Mouse (Mus musculus): ENCODE data around the gene Sh2d1b1. TPM values are rescaled to one million over a fixed set of nuclear protein-coding genes. Genes with fewer than 3 reads are reported as not detected.
A peak's percentile ranks its signal among the peaks of the same experiment; 100 is the strongest.

Sh2d1b1 gene
- total and polyA plus RNA-seq, 3 experiments, result 1.9 to 13.9 (median 9.7) TPM

DNA sequence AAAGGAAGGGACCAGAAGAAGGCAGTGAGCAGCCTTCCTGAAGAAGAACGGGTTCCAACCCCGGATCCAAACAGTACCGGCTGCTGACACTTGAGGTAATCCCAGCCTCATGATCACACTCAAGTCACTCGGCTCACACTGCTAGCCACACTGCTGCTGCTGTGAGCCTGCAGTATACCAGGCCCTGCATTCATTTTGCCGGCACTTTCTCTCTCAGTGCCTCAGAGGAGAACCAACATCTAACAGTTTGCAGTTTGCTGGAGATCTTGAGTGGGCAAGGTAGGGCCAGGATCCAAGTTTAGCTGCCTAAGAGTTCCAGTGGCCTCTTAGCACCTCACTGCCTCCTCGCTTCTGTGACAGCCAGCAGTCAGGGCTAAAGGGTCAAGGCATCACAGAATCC lies 54.8 kb downstream of the Sh2d1b1 start:
- H3K27ac ChIP-seq (ENCODE audit: insufficient read depth, low read depth), result no peak overlapping the region
- in situ Hi-C loops (cut with MboI; ENCODE audit: low pct_ligation_motif_present, low pct_unique_long_range_greater_than_20kb, low sequenced_read_pairs), result no loop called here
- H3K79me2 ChIP-seq (replicated peaks; ENCODE audit: control insufficient read depth, extremely low read depth, insufficient read depth, poor library complexity, severe bottlenecking), result no peaks in the 10 kb centered on the region
- dilution Hi-C loops (cut with MboI; ENCODE audit: extremely low pct_ligation_motif_present, extremely low pct_unique_long_range_greater_than_20kb, low sequenced_read_pairs), result no loop called here
- H3K9ac ChIP-seq (ENCODE audit: insufficient read depth, low read depth), result no peak overlapping the region
- H3K27me3 ChIP-seq (replicated peaks), result peaks cover 6% of the 10 kb centered on the region
- H3K9me3 ChIP-seq (replicated peaks; ENCODE audit: low read length), result no peaks in the 10 kb centered on the region
- no peak overlapping the region for H3K4me2 ChIP-seq (ENCODE audit: insufficient read depth, low read depth, poor library complexity, severe bottlenecking)
- H3K36me3 ChIP-seq (replicated peaks in 1 of 2; ENCODE audit: control insufficient read depth in 1 of 2, insufficient read depth in 1 of 2, low read length in 1 of 2), result no peaks in the 10 kb centered on the region
- no peak for DNase-seq (ENCODE audit: extremely low read depth)
- no peak for TF ChIP-seq MXI1 (IDR thresholded peaks at IDR 0.05; ENCODE audit: low read depth, low read length)
- TF ChIP-seq EP300 (IDR thresholded peaks at IDR 0.05; ENCODE audit: low read length), result no peak
- TF ChIP-seq JUND (conservative IDR thresholded peaks at IDR 0.05; ENCODE audit: low read depth, low read length), result no peak
- no peak for TF ChIP-seq ELF1 (IDR thresholded peaks at IDR 0.05; ENCODE audit: low read depth, low read length)
- TF ChIP-seq HCFC1 (IDR thresholded peaks at IDR 0.05; ENCODE audit: low read depth, low read length), result no peak
- no peak for TF ChIP-seq MAX (IDR thresholded peaks at IDR 0.05; ENCODE audit: low read length)
- TF ChIP-seq BHLHE40 (IDR thresholded peaks at IDR 0.05; ENCODE audit: low read depth, low read length), result no peak
- TF ChIP-seq IRF4 (IDR thresholded peaks at IDR 0.05; ENCODE audit: low read depth, low read length), result no peak
- no peak for TF ChIP-seq ZC3H11A (IDR thresholded peaks at IDR 0.05; ENCODE audit: low read depth, low read length)
- no peak for TF ChIP-seq GABPA (IDR thresholded peaks at IDR 0.05; ENCODE audit: insufficient replicate concordance, low read depth, low read length)
- no peak for TF ChIP-seq ZMIZ1 (IDR thresholded peaks at IDR 0.05; ENCODE audit: low read depth, low read length)
- no peak for TF ChIP-seq MAZ (IDR thresholded peaks at IDR 0.05; ENCODE audit: low read depth, low read length)
- no peak for TF ChIP-seq ZNF384 (IDR thresholded peaks at IDR 0.05; ENCODE audit: low read depth, low read length)
- TF ChIP-seq CHD1 (IDR thresholded peaks at IDR 0.05; ENCODE audit: low read depth, low read length), result no peak
- H3K4me3 ChIP-seq (replicated peaks in 1 of 3; ENCODE audit: low read depth in 2 of 3, low read length in 2 of 3, poor library complexity in 1 of 3), result no peak overlapping the region
- H3K4me1 ChIP-seq (ENCODE audit: control insufficient read depth in 1 of 2, insufficient read depth in 2 of 2), result peaks cover 0 to 10% of the 10 kb centered on the region in 2 experiments; a peak in 2 of 4 replicates

DNA sequence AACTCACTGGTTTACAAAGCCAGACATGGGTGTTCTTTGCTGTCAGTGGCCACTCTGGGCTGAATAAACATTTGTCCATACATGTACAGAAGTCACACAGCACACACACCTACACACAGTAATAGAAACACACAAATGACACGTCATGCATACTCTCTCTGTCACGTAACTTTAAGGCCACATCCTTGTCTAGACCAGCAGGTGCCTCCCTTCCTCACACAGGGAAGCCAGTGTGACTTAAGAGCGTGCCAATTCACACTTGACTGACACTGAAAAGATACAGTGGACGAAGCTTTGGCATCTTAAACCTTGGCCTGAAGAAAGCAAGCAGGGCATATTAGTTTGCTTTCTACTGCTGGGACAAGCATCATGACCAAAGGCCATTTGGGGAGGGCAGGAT lies 55.7 kb downstream of the Sh2d1b1 start:
- peaks cover 2% of the 10 kb centered on the region for H3K27me3 ChIP-seq (replicated peaks)
- TF ChIP-seq CTCF (conservative IDR thresholded peaks at IDR 0.05 in 1 of 2, IDR thresholded peaks at IDR 0.05 in 1 of 2; ENCODE audit: low read depth in 2 of 2, low read length in 2 of 2), result peak in 1 of 2 experiments; percentile 18; a peak in 1 of 4 replicates
- TF ChIP-seq UBTF (IDR thresholded peaks at IDR 0.05; ENCODE audit: low read depth, low read length), result no peak
- TF ChIP-seq POLR2A (IDR thresholded peaks at IDR 0.05; ENCODE audit: low read depth, low read length), result no peak
- no peak for TF ChIP-seq ZMIZ1 (IDR thresholded peaks at IDR 0.05; ENCODE audit: low read depth, low read length)
- no peak for TF ChIP-seq GABPA (IDR thresholded peaks at IDR 0.05; ENCODE audit: insufficient replicate concordance, low read depth, low read length)
- TF ChIP-seq TCF12 (IDR thresholded peaks at IDR 0.05; ENCODE audit: low read depth, low read length), result no peak
- TF ChIP-seq JUN (IDR thresholded peaks at IDR 0.05; ENCODE audit: insufficient read depth, low read depth, low read length), result no peak
- no peak for TF ChIP-seq NRF1 (IDR thresholded peaks at IDR 0.05; ENCODE audit: low read depth, low read length)
- peak; percentile 19; the same call in 1 of the 2 replicates for TF ChIP-seq SMC3 (IDR thresholded peaks at IDR 0.05; ENCODE audit: low read depth, low read length)
- no peak for TF ChIP-seq MAX (IDR thresholded peaks at IDR 0.05; ENCODE audit: low read length)
- TF ChIP-seq MEF2A (IDR thresholded peaks at IDR 0.05; ENCODE audit: borderline replicate concordance, low read depth, low read length), result no peak
- no peak for TF ChIP-seq PAX5 (IDR thresholded peaks at IDR 0.05; ENCODE audit: low read length)
- TF ChIP-seq POLR2AphosphoS2 (IDR thresholded peaks at IDR 0.05; ENCODE audit: low read depth, low read length), result no peak
- no peaks in the 10 kb centered on the region for H3K36me3 ChIP-seq (replicated peaks in 1 of 2; ENCODE audit: control insufficient read depth in 1 of 2, insufficient read depth in 1 of 2, low read length in 1 of 2)
- H3K9ac ChIP-seq (ENCODE audit: insufficient read depth, low read depth), result no peak overlapping the region
- H3K27ac ChIP-seq (ENCODE audit: insufficient read depth, low read depth), result no peak overlapping the region
- H3K4me3 ChIP-seq (replicated peaks in 1 of 3; ENCODE audit: low read depth in 2 of 3, low read length in 2 of 3, poor library complexity in 1 of 3), result no peak overlapping the region
- no peaks in the 10 kb centered on the region for H3K79me2 ChIP-seq (replicated peaks; ENCODE audit: control insufficient read depth, extremely low read depth, insufficient read depth, poor library complexity, severe bottlenecking)
- H3K9me3 ChIP-seq (replicated peaks; ENCODE audit: low read length), result no peaks in the 10 kb centered on the region
- DNase-seq (ENCODE audit: extremely low read depth), result no peak
- dilution Hi-C loops (cut with MboI; ENCODE audit: extremely low pct_ligation_motif_present, extremely low pct_unique_long_range_greater_than_20kb, low sequenced_read_pairs) (no loop called here), in situ Hi-C loops (cut with MboI; ENCODE audit: low pct_ligation_motif_present, low pct_unique_long_range_greater_than_20kb, low sequenced_read_pairs) (no loop called here)
- peaks cover 0 to 10% of the 10 kb centered on the region in 2 experiments; a peak in 2 of 4 replicates for H3K4me1 ChIP-seq (ENCODE audit: control insufficient read depth in 1 of 2, insufficient read depth in 2 of 2)
- H3K4me2 ChIP-seq (ENCODE audit: insufficient read depth, low read depth, poor library complexity, severe bottlenecking), result no peak overlapping the region

Data from CH12.LX (cell line).